Mouse (Mus musculus) liver, adult 2 months (tissue): ENCODE results near the gene Trim5. TPM values are rescaled to one million over a fixed set of nuclear protein-coding genes. Genes with fewer than 3 reads are reported as not detected.

Experiments
- DNase-seq: peaks from one replicate; pipeline ENCODE4 v3.0.0-alpha.2; 2011; ENCODE audit warnings: low read depth, low spot score; ENCODE audit errors: extremely low read depth
- H3K27ac ChIP-seq: fragments of 200-500 bp; replicated peaks from 2 replicates; pipeline ENCODE4 v1.5.1; 2012; ENCODE audit warnings: low read depth, mild to moderate bottlenecking, control low read depth, inconsistent platforms, low read length; ENCODE audit not compliant: insufficient read depth
- H3K27me3 ChIP-seq: fragments of 200-500 bp; 2 replicates; pipeline ENCODE4 v1.6.1; 2012; ENCODE audit warnings: mild to moderate bottlenecking, moderate library complexity, low read length, inconsistent platforms; ENCODE audit not compliant: control insufficient read depth, insufficient read depth
- H3K36me3 ChIP-seq: fragments of 200-500 bp; 2 replicates; pipeline ENCODE4 v1.6.1; 2012; ENCODE audit warnings: low read length, inconsistent platforms; ENCODE audit not compliant: control insufficient read depth, insufficient read depth
- H3K4me1 ChIP-seq: fragments of 200-500 bp; 2 replicates; pipeline ENCODE4 v1.6.1; 2011; ENCODE audit warnings: low read length; ENCODE audit not compliant: control insufficient read depth, insufficient read depth
- H3K4me3 ChIP-seq: fragments of 200-500 bp; 2 replicates; pipeline ENCODE4 v1.5.1; 2011; ENCODE audit warnings: low read depth, mild to moderate bottlenecking, control low read depth, low read length, moderate library complexity; ENCODE audit not compliant: insufficient read depth
- H3K79me2 ChIP-seq: fragments of 200-500 bp; 2 replicates; pipeline ENCODE4 v1.6.1; 2012; ENCODE audit warnings: inconsistent platforms, mild to moderate bottlenecking, low read length, moderate library complexity; ENCODE audit not compliant: control insufficient read depth, insufficient read depth
- H3K9ac ChIP-seq: fragments of 200-500 bp; 2 replicates; pipeline ENCODE4 v1.6.1; 2012; ENCODE audit warnings: low read depth, mild to moderate bottlenecking, control low read depth, inconsistent platforms, low read length
- CTCF ChIP-seq: fragments of 200-500 bp; IDR thresholded peaks from 2 replicates; pipeline ENCODE4 v1.5.1; 2011; ENCODE audit warnings: low read depth, low read length, control low read depth
- POLR2A ChIP-seq: fragments of 200-500 bp; IDR thresholded peaks from 2 replicates; pipeline ENCODE4 v1.6.1; 2011; ENCODE audit warnings: low read length, control low read depth; ENCODE audit not compliant: insufficient read depth; ENCODE audit errors: extremely low read depth
- WGBS: fragments of 180-500 bp; shearing (Covaris S2); methylation state at CpG from one replicate; pipeline ENCODE4 v1.1.7; 2018; 5-methylcytosine and 5-hydroxymethylcytosine counted together
- polyA plus RNA-seq: library from polyadenylated mRNA; depleted of rRNA; stranded (reverse); fragments of >200 nt; gene quantifications from 2 replicates; pipeline ENCODE4 v1.2.3, GENCODE M21; 2012; rRNA removed
- total RNA-seq: library from RNA; depleted of rRNA; stranded (reverse); fragments of >200 nt; gene quantifications from 2 replicates; pipeline ENCODE4 v1.2.3, GENCODE M21; 2014; rRNA removed

The Trim5 gene
- total and polyA plus RNA-seq, 2 experiments = 0.23 to 2.1 TPM

- Histone ChIP-seq H3K79me2 (no peaks in the 10 kb centered on the region; the same call in 1 of the 2 replicates), H3K27ac (no peak overlapping the region), H3K9ac (no peak overlapping the region), H3K4me3 (no peak overlapping the region), H3K27me3 (no peaks in the 10 kb centered on the region), H3K4me1 (peaks cover 2% of the 10 kb centered on the region), H3K36me3 (no peaks in the 10 kb centered on the region; the same call in 1 of the 2 replicates)
- TF ChIP-seq CTCF (no peak), POLR2A (no peak)
- no peak for DNase-seq
- 76% methylated on average over 1 of the region's 1 CpGs for WGBS
Observed at GRCm38 (mm10) chr7:104243616-104244015, 44.3 kb downstream of the Trim5 start.

GRCm38 (mm10) chr7:104240857-104241256, 47.0 kb downstream of the Trim5 start:
- no peaks in the 10 kb centered on the region for H3K36me3 ChIP-seq
- no peak overlapping the region for H3K27ac ChIP-seq
- no peak for DNase-seq
- no peaks in the 10 kb centered on the region for H3K27me3 ChIP-seq
- no peak for TF ChIP-seq CTCF
- no peak for TF ChIP-seq POLR2A
- no peak overlapping the region for H3K4me3 ChIP-seq
- H3K79me2 ChIP-seq = no peaks in the 10 kb centered on the region; the same call in 1 of the 2 replicates
- H3K9ac ChIP-seq = no peak overlapping the region
- H3K4me1 ChIP-seq = peaks cover 1% of the 10 kb centered on the region

- TF ChIP-seq CTCF (peak; percentile 72), POLR2A (no peak)
- Histone ChIP-seq H3K4me3 (no peak overlapping the region), H3K27ac (no peak overlapping the region), H3K79me2 (no peaks in the 10 kb centered on the region), H3K4me1 (no peaks in the 10 kb centered on the region), H3K9ac (no peak overlapping the region), H3K27me3 (no peaks in the 10 kb centered on the region), H3K36me3 (no peaks in the 10 kb centered on the region)
- 37% methylated on average over 2 of the region's 2 CpGs for WGBS
- peak; percentile 19 for DNase-seq
Observed at GRCm38 (mm10) chr7:104231203-104231602, 56.7 kb downstream of the Trim5 start.

DNA sequence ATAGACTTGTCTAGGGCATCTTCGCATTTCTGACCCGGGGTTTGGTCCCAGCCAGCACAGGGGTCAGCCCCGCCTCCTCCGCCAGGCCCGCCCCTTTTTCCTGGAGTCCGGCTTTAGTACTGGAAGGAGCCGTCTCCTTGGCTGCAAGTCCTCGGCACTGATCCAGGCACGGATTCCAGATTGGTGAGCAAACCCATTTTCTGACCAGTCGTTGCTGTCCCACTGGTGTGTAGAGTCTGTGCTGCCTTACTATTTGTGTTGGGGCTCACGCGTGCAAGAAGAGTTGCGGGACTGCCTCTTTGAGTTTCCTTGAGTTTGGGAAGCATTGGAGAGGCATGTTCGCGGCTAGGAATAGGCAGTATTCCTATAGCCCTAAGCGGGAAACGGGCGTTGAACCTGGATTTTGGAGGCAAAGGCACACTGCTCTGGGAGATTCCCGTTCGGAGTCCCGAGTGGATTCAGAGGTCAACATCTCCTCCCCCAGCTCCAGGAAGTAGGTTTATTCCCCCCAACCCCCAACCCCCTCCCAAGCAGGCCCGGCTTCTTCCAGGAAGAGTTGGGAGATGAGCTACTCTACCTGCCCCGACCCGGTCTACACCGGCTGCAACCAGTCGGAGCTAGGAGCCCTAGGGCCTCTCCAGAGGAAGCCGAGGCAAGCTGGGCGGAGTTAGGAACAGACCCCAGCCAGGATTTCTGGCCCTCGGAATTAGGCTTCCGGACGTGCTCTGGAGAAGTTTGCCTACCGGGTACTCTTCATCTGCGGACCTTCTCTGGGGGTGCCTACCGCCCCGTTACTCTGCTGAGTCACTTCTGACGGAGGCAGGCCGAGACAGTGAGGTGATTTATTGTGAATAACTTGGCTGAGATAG, 69.0 kb downstream of the Trim5 start, which contains the start of gene Trim6:
Trim6 (plus strand) TSS at position 93 of the 869 bp plus-strand sequence.
- no peaks in the 10 kb centered on the region for H3K27me3 ChIP-seq
- no peaks in the 10 kb centered on the region for H3K36me3 ChIP-seq
- no peak within 1 kb of the TSS for H3K27ac ChIP-seq
- TF ChIP-seq CTCF (no peak), POLR2A (no peak)
- peaks cover 3% of the 10 kb centered on the region; the same call in 1 of the 2 replicates for H3K4me1 ChIP-seq
- peak within 1 kb of the TSS; percentile 48 for H3K9ac ChIP-seq
- H3K79me2 ChIP-seq = no peaks in the 10 kb centered on the region
- DNase-seq = peak; percentile 71
- WGBS = 15% methylated on average over 37 of the region's 37 CpGs
- H3K4me3 ChIP-seq = peak within 1 kb of the TSS; percentile 62

DNA sequence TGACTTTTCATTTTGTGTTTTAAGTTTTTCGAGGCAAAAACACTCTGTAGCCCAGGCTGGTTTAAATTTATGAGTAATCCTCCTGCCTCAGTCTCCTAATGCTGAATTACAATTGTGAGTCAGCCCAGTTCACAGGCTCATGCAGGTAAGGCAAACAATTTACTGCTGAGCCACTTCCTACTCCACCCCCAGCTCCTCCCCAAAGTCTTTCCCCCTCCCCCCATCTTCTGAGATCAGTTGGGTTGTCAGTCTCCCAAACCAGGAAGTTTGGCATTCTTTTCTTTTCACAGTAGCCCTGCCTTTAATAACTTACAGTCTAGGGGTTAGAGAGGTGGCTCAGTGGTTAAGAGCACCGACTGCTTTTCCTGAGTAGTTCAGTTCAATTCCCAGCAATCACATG, 70.0 kb downstream of the Trim5 start:
- Histone ChIP-seq H3K27ac (no peak overlapping the region), H3K4me1 (peaks cover 3% of the 10 kb centered on the region; the same call in 1 of the 2 replicates), H3K36me3 (no peaks in the 10 kb centered on the region), H3K9ac (no peak overlapping the region), H3K4me3 (no peak overlapping the region), H3K79me2 (no peaks in the 10 kb centered on the region), H3K27me3 (no peaks in the 10 kb centered on the region)
- TF ChIP-seq CTCF = no peak
- 82% methylated on average over 2 of the region's 2 CpGs for WGBS
- DNase-seq = no peak

GRCm38 (mm10) chr7:104216011-104216535, 71.8 kb downstream of the Trim5 start:
- no peak overlapping the region for H3K4me3 ChIP-seq
- 6% methylated on average over 1 of the region's 1 CpGs for WGBS
- H3K9ac ChIP-seq = no peak overlapping the region
- H3K4me1 ChIP-seq = peaks cover 3% of the 10 kb centered on the region; the same call in 1 of the 2 replicates
- H3K36me3 ChIP-seq = no peaks in the 10 kb centered on the region
- TF ChIP-seq CTCF (no peak), POLR2A (no peak)
- no peak for DNase-seq
- H3K79me2 ChIP-seq = no peaks in the 10 kb centered on the region
- no peaks in the 10 kb centered on the region for H3K27me3 ChIP-seq
- H3K27ac ChIP-seq = no peak overlapping the region

Other genes with a start within 250 kb of the Trim5 start
- not detected in 2 replicates for gene Olfr642, start 235.4 kb downstream of the Trim5 start, total RNA-seq
- not detected in 2 replicates for gene Olfr642, start 235.4 kb downstream of the Trim5 start, polyA plus RNA-seq
- not detected in 2 replicates for gene 4930516K23Rik, start 226.6 kb downstream of the Trim5 start, total RNA-seq
- not detected in 2 replicates for gene 4930516K23Rik, start 226.6 kb downstream of the Trim5 start, polyA plus RNA-seq
- not detected in 2 replicates for gene Olfr644, start 216.2 kb downstream of the Trim5 start, total RNA-seq
- gene Olfr644, start 216.2 kb downstream of the Trim5 start, polyA plus RNA-seq = not detected in 2 replicates
- gene Olfr645, start 202.6 kb downstream of the Trim5 start, total RNA-seq = not detected in 2 replicates
- not detected in 2 replicates for gene Olfr645, start 202.6 kb downstream of the Trim5 start, polyA plus RNA-seq
- not detected in 2 replicates for gene Olfr646, start 183.2 kb downstream of the Trim5 start, total RNA-seq
- gene Olfr646, start 183.2 kb downstream of the Trim5 start, polyA plus RNA-seq = not detected in 2 replicates
- not detected in 2 replicates for gene Ubqln5, start 158.3 kb downstream of the Trim5 start, total RNA-seq
- gene Ubqln5, start 158.3 kb downstream of the Trim5 start, polyA plus RNA-seq = not detected in 2 replicates
- not detected in 2 replicates for gene Olfr643, start 150.7 kb downstream of the Trim5 start, total RNA-seq
- gene Olfr643, start 150.7 kb downstream of the Trim5 start, polyA plus RNA-seq = not detected in 2 replicates
- not detected in 2 replicates for gene Ubqln3, start 144.8 kb downstream of the Trim5 start, total RNA-seq
- gene Ubqln3, start 144.8 kb downstream of the Trim5 start, polyA plus RNA-seq = not detected in 2 replicates
- not detected in 2 replicates for gene Ubqlnl, start 137.5 kb downstream of the Trim5 start, total RNA-seq
- gene Ubqlnl, start 137.5 kb downstream of the Trim5 start, polyA plus RNA-seq = not detected in 2 replicates
- gene Olfm5, start 123.3 kb downstream of the Trim5 start, total RNA-seq = not detected in 2 replicates
- not detected in 2 replicates for gene Olfm5, start 123.3 kb downstream of the Trim5 start, polyA plus RNA-seq
- not detected in 2 replicates for gene Olfr648, start 104.7 kb downstream of the Trim5 start, total RNA-seq
- gene Olfr648, start 104.7 kb downstream of the Trim5 start, polyA plus RNA-seq = not detected in 2 replicates
- gene Olfr649, start 92.1 kb downstream of the Trim5 start, total RNA-seq = not detected in 2 replicates
- not detected in 2 replicates for gene Olfr649, start 92.1 kb downstream of the Trim5 start, polyA plus RNA-seq
- gene Trim6, start 69.3 kb downstream of the Trim5 start, total RNA-seq = 0.07 and 0.18 TPM in 2 replicates
- gene Trim6, start 69.3 kb downstream of the Trim5 start, polyA plus RNA-seq = 0.27 and 0.75 TPM in 2 replicates
- 8.6 and 11.9 TPM in 2 replicates for gene Trim34a, start 43.6 kb downstream of the Trim5 start, total RNA-seq
- 2.0 and 2.2 TPM in 2 replicates for gene Trim34a, start 43.6 kb downstream of the Trim5 start, polyA plus RNA-seq
- 11.7 and 15.5 TPM in 2 replicates for gene Trim12a, start 27.4 kb upstream of the Trim5 start, total RNA-seq
- gene Trim12a, start 27.4 kb upstream of the Trim5 start, polyA plus RNA-seq = 1.6 and 1.7 TPM in 2 replicates
- 0.09 TPM in 1 of 2 replicates, not detected in the other for gene Trim34b, start 41.4 kb upstream of the Trim5 start, total RNA-seq
- gene Trim34b, start 41.4 kb upstream of the Trim5 start, polyA plus RNA-seq = 0.76 and 1.3 TPM in 2 replicates
- gene Trim12c, start 65.3 kb upstream of the Trim5 start, total RNA-seq = 6.7 and 12.4 TPM in 2 replicates
- 2.7 and 2.8 TPM in 2 replicates for gene Trim12c, start 65.3 kb upstream of the Trim5 start, polyA plus RNA-seq
- 0.47 and 0.74 TPM in 2 replicates for gene Trim30b, start 81.8 kb upstream of the Trim5 start, total RNA-seq
- gene Trim30b, start 81.8 kb upstream of the Trim5 start, polyA plus RNA-seq = 0.06 TPM in 1 of 2 replicates, not detected in the other
- 0.54 and 1.3 TPM in 2 replicates for gene Trim30c, start 112.7 kb upstream of the Trim5 start, total RNA-seq
- gene Trim30c, start 112.7 kb upstream of the Trim5 start, polyA plus RNA-seq = 0.13 TPM in 1 of 2 replicates, not detected in the other
- 8.1 and 9.4 TPM in 2 replicates for gene Trim30a, start 177.1 kb upstream of the Trim5 start, total RNA-seq
- gene Trim30a, start 177.1 kb upstream of the Trim5 start, polyA plus RNA-seq = 0.90 and 1.5 TPM in 2 replicates
- gene Trim30d, start 219.8 kb upstream of the Trim5 start, total RNA-seq = 6.2 and 8.9 TPM in 2 replicates
- 0.42 and 1.2 TPM in 2 replicates for gene Trim30d, start 219.8 kb upstream of the Trim5 start, polyA plus RNA-seq